19 mouse cellular contexts compared by ENCODE assay signal in genomic region chr1:157183043-157183442, GRCm38 (mm10).
DNase-seq lines count a peak whose midpoint lies in the region; ATAC-seq and TF ChIP-seq lines count a peak whose summit lies in the region.
"Had no signal": no experiment of that assay in that cellular context is flagged by ENCODE, and none has a peak within 500 bp of the region (broad histone marks: within the 10 kb centered on the region; RNA-seq: fewer than 3 reads in every experiment).

No protein-coding gene starts in this region.

- TF ChIP-seq CTCF in left cerebral cortex, adult 2 months (IDR thresholded peaks at IDR 0.05), result no peak

- ATAC-seq in cerebellum, adult (ENCODE audit: insufficient number of reproducible peaks, low FRiP score, low TSS enrichment), result no peak
- ATAC-seq: intestine, embryonic 16.5 days had no signal

- H3K27ac ChIP-seq in left cerebral cortex, adult 2 months, result peak overlapping the region; percentile 74
- H3K27ac ChIP-seq: embryonic facial prominence, embryonic 12.5 days; hindbrain, embryonic 14.5 days; kidney, embryonic 15.5 days; stomach, embryonic 15.5 days had no signal

- H3K4me3 ChIP-seq in left cerebral cortex, adult 2 months, result no peak overlapping the region
- H3K4me3 ChIP-seq: embryonic facial prominence, embryonic 12.5 days; erythroblast, embryonic 14.5 days; heart, embryonic 10.5 days; kidney, embryonic 15.5 days; stomach, embryonic 15.5 days had no signal

- intact Hi-C loops in left cerebral cortex, adult 2 months (cut with DNase I), result loop anchor here (2.0 kb wide), 1 partner anchor 14 kb away; no protein-coding TSS in a partner anchor
- intact Hi-C loops in heart, postnatal 25 days (cut with DNase I), result no loop called here

- peak; percentile 14 to 70 for DNase-seq in frontal cortex, postnatal 36 days (ENCODE audit: low spot score in 2 of 2)
- DNase-seq in frontal cortex, postnatal 25 days (ENCODE audit: low spot score in 2 of 2), result no peak
- DNase-seq in brain, adult 2 months (ENCODE audit: low read depth, low spot score), result peak; percentile 83
- DNase-seq in left cerebral cortex, adult 2 months (ENCODE audit: extremely low spot score in 1 of 2, low spot score in 2 of 2), result no peak
- peak; percentile 51 to 52 for DNase-seq in right cerebral cortex, adult 2 months (ENCODE audit: low spot score in 2 of 2)
- no peak for DNase-seq in heart, postnatal 25 days (ENCODE audit: low spot score)
- no peak for DNase-seq in heart, postnatal 4 days
- DNase-seq: cerebellum, adult 9-11 months; heart, postnatal 10 days; lung, adult 18-20 months; thymus, adult 2 months had no signal

Comparison
In these comparisons a context has a peak if more than half of its experiments do, and no peak if none do; other contexts are left out.
1. DNase-seq: peak in frontal cortex, postnatal 36 days (2 of 2), brain, adult 2 months (single experiment) and right cerebral cortex, adult 2 months (2 of 2); none in frontal cortex, postnatal 25 days (0 of 2), left cerebral cortex, adult 2 months (0 of 2), heart, postnatal 25 days (single experiment) and heart, postnatal 4 days (single experiment).